Mouse (Mus musculus): Measurements from ENCODE around the gene Wrap53.

DNA sequence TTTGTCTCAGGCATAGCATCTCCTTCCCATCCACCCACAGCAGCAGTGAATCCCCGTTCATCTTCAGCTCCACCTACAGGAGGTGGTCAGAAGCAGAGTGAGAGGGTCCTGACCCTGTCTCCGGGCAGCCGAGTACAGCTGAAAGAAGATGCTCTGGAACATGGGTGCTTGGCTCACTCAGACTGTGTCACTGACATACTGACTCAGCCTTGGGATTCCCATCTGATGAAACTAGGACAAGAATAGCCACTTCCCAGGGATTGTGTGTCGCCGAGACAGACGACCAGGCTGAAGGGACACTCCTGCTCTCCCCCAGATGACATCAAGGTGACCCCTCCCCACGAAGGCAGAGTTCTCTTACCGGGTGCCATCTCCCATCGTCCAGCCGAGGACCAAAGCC lies 36.7 kb upstream of the Wrap53 start:
- TF ChIP-seq CTCF (IDR thresholded peaks at IDR 0.05; ENCODE audit: borderline replicate concordance, insufficient read depth, low read depth, low read length) (no peak), POLR2A (IDR thresholded peaks at IDR 0.05; ENCODE audit: borderline replicate concordance, insufficient read depth, low read length) (no peak)
